Mouse (Mus musculus): ENCODE measurements at regions not wholly inside any gene's neighbourhood (a gene's known extent, or its start where the extent isn't known, plus 50 kb on each side); places are given as distances from the start of the nearest gene placed in this dataset.

- in situ Hi-C loops (cut with MboI, MseI) = no loop called here
These were observed 266.1 kb upstream of the Nox3 start for GRCm38 (mm10) chr17:3962176-3962575.

GRCm38 (mm10) chr17:3946540-3946939, 250.5 kb upstream of the Nox3 start:
- in situ Hi-C loops (cut with MboI, MseI) = no loop called here

- in situ Hi-C loops (cut with MboI, MseI) = no loop called here
These were observed 240.3 kb upstream of the Nox3 start for GRCm38 (mm10) chr17:3936361-3936760.

GRCm38 (mm10) chr17:3933208-3933607, 237.1 kb upstream of the Nox3 start:
- in situ Hi-C loops (cut with MboI, MseI) = no loop called here

- in situ Hi-C loops (cut with MboI, MseI) = no loop called here
These were observed 236.0 kb upstream of the Nox3 start for GRCm38 (mm10) chr17:3932071-3932470.

GRCm38 (mm10) chr17:3927106-3927505, 231.0 kb upstream of the Nox3 start:
- in situ Hi-C loops (cut with MboI, MseI) = no loop called here

GRCm38 (mm10) chr17:3920282-3920681, 224.2 kb upstream of the Nox3 start:
- in situ Hi-C loops (cut with MboI, MseI) = no loop called here

- in situ Hi-C loops (cut with MboI, MseI) = no loop called here
These were observed 196.8 kb upstream of the Nox3 start for GRCm38 (mm10) chr17:3892826-3893225.

- in situ Hi-C loops (cut with MboI, MseI) = no loop called here
These were observed 187.1 kb upstream of the Nox3 start for GRCm38 (mm10) chr17:3883146-3883545.

GRCm38 (mm10) chr17:3879075-3879474, 183.0 kb upstream of the Nox3 start:
- in situ Hi-C loops (cut with MboI, MseI) = no loop called here

GRCm38 (mm10) chr17:3869459-3870194, 173.6 kb upstream of the Nox3 start:
- in situ Hi-C loops (cut with MboI, MseI) = no loop called here

- in situ Hi-C loops (cut with MboI, MseI) = no loop called here
These were observed 166.3 kb upstream of the Nox3 start for GRCm38 (mm10) chr17:3862384-3862783.

- in situ Hi-C loops (cut with MboI, MseI) = no loop called here
These were observed 140.3 kb upstream of the Nox3 start for GRCm38 (mm10) chr17:3836386-3836785.

- in situ Hi-C loops (cut with MboI, MseI) = no loop called here
These were observed 115.1 kb upstream of the Nox3 start for GRCm38 (mm10) chr17:3811187-3811586.

- in situ Hi-C loops (cut with MboI, MseI) = no loop called here
These were observed 107.4 kb upstream of the Nox3 start for GRCm38 (mm10) chr17:3803507-3803906.

GRCm38 (mm10) chr17:3792597-3792996, 96.5 kb upstream of the Nox3 start:
- in situ Hi-C loops (cut with MboI, MseI) = loop anchor here (5.0 kb wide), 1 partner anchor 210 kb away; no protein-coding TSS in a partner anchor

- in situ Hi-C loops (cut with MboI, MseI) = no loop called here
These were observed 86.1 kb upstream of the Nox3 start for GRCm38 (mm10) chr17:3782156-3782555.

GRCm38 (mm10) chr17:3777691-3778090, 81.6 kb upstream of the Nox3 start:
- in situ Hi-C loops (cut with MboI, MseI) = no loop called here

- in situ Hi-C loops (cut with MboI, MseI) = no loop called here
These were observed 51.8 kb upstream of the Nox3 start for GRCm38 (mm10) chr17:3747808-3748335.

Data from T-helper 2 cell (primary cell).